ENCODE assay signal across 8 mouse cellular contexts in the genomic region with DNA sequence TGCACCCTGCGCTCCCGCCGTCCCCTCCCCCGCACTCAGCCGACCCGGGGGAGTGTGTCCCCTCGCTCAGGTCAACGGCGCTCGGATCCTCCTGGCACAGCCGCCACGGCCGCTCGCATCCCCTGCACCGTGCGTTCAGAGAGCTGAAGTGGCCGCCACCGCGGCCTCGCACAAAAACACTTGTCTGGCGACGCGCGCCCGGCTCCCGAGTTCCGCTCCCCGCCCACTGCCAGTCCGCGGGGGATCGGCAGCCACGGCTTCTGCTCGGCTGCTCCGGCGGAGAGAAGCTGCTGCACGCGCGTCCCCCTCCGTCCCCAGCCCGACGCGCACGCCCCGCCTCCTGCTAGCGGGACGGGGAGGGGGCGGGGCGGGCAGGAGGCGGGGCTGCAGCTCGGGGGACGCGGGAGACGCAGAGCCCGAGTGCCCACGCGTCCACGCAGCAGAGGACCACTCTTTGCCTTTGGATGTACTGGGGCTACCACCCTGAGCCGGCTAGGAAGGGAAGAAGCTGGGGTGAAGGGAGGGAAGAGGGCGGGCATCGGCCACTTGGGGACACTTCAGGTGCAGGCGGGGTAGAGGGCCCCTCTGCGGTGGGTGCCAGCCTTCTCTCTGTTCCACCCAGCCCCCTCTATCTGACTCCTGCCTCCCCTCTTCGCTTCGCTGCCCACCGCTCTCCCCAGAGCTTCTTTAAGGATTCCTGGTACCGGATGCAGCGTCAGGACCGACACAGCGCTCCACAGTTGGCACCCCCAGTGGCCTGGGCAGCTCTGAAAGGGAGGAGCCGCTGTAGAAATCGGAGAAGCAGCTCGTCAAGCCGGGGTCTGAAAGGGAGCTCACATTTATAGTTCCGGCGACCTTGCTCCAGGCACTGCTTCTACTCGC. TPM values are rescaled to one million over a fixed set of nuclear protein-coding genes. Genes with fewer than 3 reads are reported as not detected.
A peak's percentile ranks its signal among the peaks of the same experiment; 100 is the strongest.
DNase-seq lines count a peak whose midpoint lies in the region; ATAC-seq lines count a peak whose summit lies in the region.

Mtcl1 (minus strand) TSS at position 291 of the 882 bp plus-strand sequence.

- peak within 1 kb of the TSS; percentile 79 for H3K4me3 ChIP-seq in embryonic facial prominence, embryonic 12.5 days
- H3K4me3 ChIP-seq in limb, embryonic 13.5 days: peak within 1 kb of the TSS; percentile 82
- peak within 1 kb of the TSS; percentile 91 for H3K4me3 ChIP-seq in midbrain, embryonic 14.5 days (replicated peaks; ENCODE audit: low read depth, low read length)

- peaks cover 20% of the 10 kb centered on the region for H3K27me3 ChIP-seq in embryonic facial prominence, embryonic 12.5 days
- peaks cover 44% of the 10 kb centered on the region for H3K27me3 ChIP-seq in limb, embryonic 13.5 days
- 0 out of 2 replicates have a peak, but pooled peaks cover 3% of the 10 kb centered on the region for H3K27me3 ChIP-seq in midbrain, embryonic 14.5 days (ENCODE audit: control insufficient read depth, insufficient read depth, low read length)

- peak within 1 kb of the TSS; percentile 89 for H3K4me2 ChIP-seq in embryonic facial prominence, embryonic 12.5 days (replicated peaks)
- H3K4me2 ChIP-seq in limb, embryonic 13.5 days (replicated peaks): peak within 1 kb of the TSS; percentile 93
- peak within 1 kb of the TSS; percentile 94 for H3K4me2 ChIP-seq in midbrain, embryonic 14.5 days (ENCODE audit: low read length)

- no peaks in the 10 kb centered on the region for H3K9me3 ChIP-seq in embryonic facial prominence, embryonic 12.5 days
- no peaks in the 10 kb centered on the region for H3K9me3 ChIP-seq in limb, embryonic 13.5 days
- H3K9me3 ChIP-seq in midbrain, embryonic 14.5 days (ENCODE audit: control insufficient read depth, low read length): no peaks in the 10 kb centered on the region

- H3K36me3 ChIP-seq in embryonic facial prominence, embryonic 12.5 days: no peaks in the 10 kb centered on the region
- H3K36me3 ChIP-seq in limb, embryonic 13.5 days: no peaks in the 10 kb centered on the region
- no peaks in the 10 kb centered on the region for H3K36me3 ChIP-seq in midbrain, embryonic 14.5 days (ENCODE audit: control insufficient read depth, insufficient read depth, low read length)

- peak within 1 kb of the TSS; percentile 91 for H3K9ac ChIP-seq in embryonic facial prominence, embryonic 12.5 days
- peak within 1 kb of the TSS; percentile 84 for H3K9ac ChIP-seq in limb, embryonic 13.5 days
- peak within 1 kb of the TSS; percentile 95 for H3K9ac ChIP-seq in midbrain, embryonic 14.5 days (replicated peaks; ENCODE audit: low read length)

- peak; percentile 78 for ATAC-seq in embryonic facial prominence, embryonic 12.5 days (ENCODE audit: insufficient number of reproducible peaks, insufficient read depth, low FRiP score, low TSS enrichment)
- peak; percentile 83 for ATAC-seq in limb, embryonic 13.5 days (ENCODE audit: low FRiP score, low read depth)
- peak; percentile 86 for ATAC-seq in midbrain, embryonic 14.5 days (ENCODE audit: low FRiP score, low TSS enrichment)

- peak; percentile 17 to 28 for DNase-seq in spleen, adult 18-20 months
- no peak for DNase-seq in spleen, postnatal 14 days (ENCODE audit: low spot score in 2 of 2)
- DNase-seq in heart, adult 9 months (ENCODE audit: low spot score in 2 of 2): peak; percentile 55 to 61
- peak; percentile 36 to 50 for DNase-seq in kidney, adult 8-10 months
- peak; percentile 94 for DNase-seq in midbrain, embryonic 14.5 days
- peak; percentile 9 to 19 for DNase-seq in spleen, postnatal 36 days (ENCODE audit: low spot score in 2 of 2)

- under 1% methylated on average over 75 of the region's 76 CpGs for WGBS in embryonic facial prominence, embryonic 12.5 days
- under 1% methylated on average over 74 of the region's 76 CpGs for WGBS in limb, embryonic 13.5 days
- WGBS in midbrain, embryonic 14.5 days: under 1% methylated on average over 76 of the region's 76 CpGs

- H3K27ac ChIP-seq in embryonic facial prominence, embryonic 12.5 days: peak within 1 kb of the TSS; percentile 76
- peak within 1 kb of the TSS; percentile 33; the same call in 1 of the 2 replicates for H3K27ac ChIP-seq in limb, embryonic 13.5 days
- peak within 1 kb of the TSS; percentile 95 for H3K27ac ChIP-seq in midbrain, embryonic 14.5 days (replicated peaks; ENCODE audit: low read depth, low read length)

- peaks cover 35% of the 10 kb centered on the region for H3K4me1 ChIP-seq in embryonic facial prominence, embryonic 12.5 days
- peaks cover 36% of the 10 kb centered on the region for H3K4me1 ChIP-seq in limb, embryonic 13.5 days
- peaks cover 46% of the 10 kb centered on the region for H3K4me1 ChIP-seq in midbrain, embryonic 14.5 days (ENCODE audit: control insufficient read depth, insufficient read depth, low read length)

RNA-seq across cellular contexts. Expression of gene Mtcl1, which starts in this region (rescaled TPM):
- 9.5 and 10.4 TPM in 2 replicates for polyA plus RNA-seq in embryonic facial prominence, embryonic 12.5 days (2016; fragmentation: Nextera tagmentation; extraction: Ambion mirVana)
- polyA plus RNA-seq in limb, embryonic 13.5 days (2015; fragmentation: Nextera tagmentation; extraction: Ambion mirVana): 4.5 and 5.6 TPM in 2 replicates
- polyA plus RNA-seq in midbrain, embryonic 14.5 days (2014; fragmentation: Nextera tagmentation; extraction: Ambion mirVana): 26.7 and 36.0 TPM in 2 replicates

Comparison
In these comparisons a context has a peak if more than half of its experiments do, and no peak if none do; other contexts are left out.
1. DNase-seq: peak in spleen, adult 18-20 months (2 of 2), heart, adult 9 months (2 of 2), kidney, adult 8-10 months (2 of 2), midbrain, embryonic 14.5 days (single experiment) and spleen, postnatal 36 days (2 of 2); none in spleen, postnatal 14 days (0 of 2).
2. H3K27ac ChIP-seq: peak in every context shown above with its lines; median percentile 95 in midbrain, embryonic 14.5 days; 76 in embryonic facial prominence, embryonic 12.5 days; 33 in limb, embryonic 13.5 days.
3. Peak in every context shown above with its lines, with median percentiles within 50 percentile points of each other: ATAC-seq, H3K4me2 ChIP-seq, H3K4me3 ChIP-seq and H3K9ac ChIP-seq.